Mouse (Mus musculus) layer of hippocampus, adult 8-10 months (tissue): ENCODE measurements around the gene Ackr2. TPM values are rescaled to one million over a fixed set of nuclear protein-coding genes. Genes with fewer than 3 reads are reported as not detected.

Experiments used
- total RNA-seq, 4 experiments: library from RNA; stranded (reverse); gene quantifications; 2 replicates each; pipeline ENCODE4 v1.2.4; 2022

Gene Ackr2
- total RNA-seq, 4 experiments from 2014 or later, result 1.8 to 2.8 (median 2.2) TPM

Other genes with a start within 250 kb of the Ackr2 start
- gene Sec22c, start 192.9 kb upstream of the Ackr2 start, total RNA-seq, result 10 to 100 TPM; 22.7 to 34.7 (median 29.1) TPM
- 10 to 100 TPM; 64.8 to 73.8 (median 69.7) TPM for gene Ss18l2, start 188.0 kb upstream of the Ackr2 start, total RNA-seq
- 100 to 1,000 TPM in 3 of 4 experiments, 10 to 100 TPM in 1; 96.7 to 159 (median 122) TPM for gene Nktr, start 179.2 kb upstream of the Ackr2 start, total RNA-seq
- 100 to 1,000 TPM in 2 of 4 experiments, 10 to 100 TPM in 2; 97.3 to 102 (median 99.5) TPM for gene Zfp651, start 139.0 kb upstream of the Ackr2 start, total RNA-seq
- 1 to 10 TPM; 3.5 to 5.7 (median 4.4) TPM for gene Klhl40, start 120.7 kb upstream of the Ackr2 start, total RNA-seq
- 10 to 100 TPM; 15.2 to 23.6 (median 20.1) TPM for gene Hhatl, start 105.8 kb upstream of the Ackr2 start, total RNA-seq
- gene Ccdc13, start 58.9 kb upstream of the Ackr2 start, total RNA-seq, result 10 to 100 TPM in 1 of 4 experiments, 1 to 10 TPM in 3; 4.3 to 10.7 (median 9.4) TPM
- 10 to 100 TPM; 73.8 to 88.7 (median 86.3) TPM for gene Higd1a, start 40.0 kb upstream of the Ackr2 start, total RNA-seq
- not detected for gene Cyp8b1, start 17.9 kb downstream of the Ackr2 start, total RNA-seq
- 1 to 10 TPM; 5.4 to 7.6 (median 7.0) TPM for gene Fam198a, start 52.6 kb downstream of the Ackr2 start, total RNA-seq
- gene Pomgnt2, start 98.8 kb downstream of the Ackr2 start, total RNA-seq, result 10 to 100 TPM; 37.2 to 46.1 (median 43.4) TPM
- 100 to 1,000 TPM in 2 of 4 experiments, 10 to 100 TPM in 2; 96.1 to 111 (median 104) TPM for gene Snrk, start 218.9 kb downstream of the Ackr2 start, total RNA-seq